Mouse (Mus musculus) midbrain, postnatal 0 days (tissue): ENCODE data around the gene Mapk8ip1. TPM values are rescaled to one million over a fixed set of nuclear protein-coding genes. Genes with fewer than 3 reads are reported as not detected.
"Not testable (repeated sequence)": the region's sequence is repeated elsewhere in the genome, so short reads cannot be mapped to it uniquely, and the experiment has no call there.

Experiments
- ATAC-seq: fragments of 200-750 bp; cut with Nextera tagmentation; 2 replicates; pipeline ENCODE4 v1.8.0; 2017; ENCODE audit warnings: moderate number of reproducible peaks, mild to moderate bottlenecking, moderate TSS enrichment, moderate library complexity; ENCODE audit not compliant: low FRiP score
- DNase-seq: peaks from one replicate; pipeline ENCODE4 v3.0.0-alpha.2; 2015; ENCODE audit warnings: low spot score
- H3K27ac ChIP-seq: fragments of 300-500 bp; sonication (generic); 2 replicates; pipeline ENCODE4 v1.5.1; 2014; ENCODE audit warnings: low read depth, mild to moderate bottlenecking, low read length, mixed read lengths
- H3K27me3 ChIP-seq: fragments of 300-500 bp; sonication (generic); 2 replicates; pipeline ENCODE4 v1.6.1; 2014; ENCODE audit warnings: low read length, control low read depth, mixed read lengths; ENCODE audit not compliant: insufficient read depth
- H3K36me3 ChIP-seq: fragments of 300-500 bp; sonication (generic); 2 replicates; pipeline ENCODE4 v1.6.1; 2014; ENCODE audit warnings: low read length, control low read depth, mixed read lengths; ENCODE audit not compliant: insufficient read depth
- H3K4me1 ChIP-seq: fragments of 300-500 bp; sonication (generic); 2 replicates; pipeline ENCODE4 v1.6.1; 2014; ENCODE audit warnings: mild to moderate bottlenecking, control low read depth, antibody characterized with exemption, low read length, mixed read lengths; ENCODE audit not compliant: insufficient read depth
- H3K4me2 ChIP-seq: fragments of 300-500 bp; sonication (generic); 2 replicates; pipeline ENCODE4 v1.6.1; 2014; ENCODE audit warnings: low read depth, mild to moderate bottlenecking, low read length, mixed read lengths; ENCODE audit not compliant: poor library complexity, severe bottlenecking
- H3K4me3 ChIP-seq: fragments of 300-500 bp; sonication (generic); 2 replicates; pipeline ENCODE4 v1.5.1; 2014; ENCODE audit warnings: low read depth, mild to moderate bottlenecking, low read length, moderate library complexity
- H3K9ac ChIP-seq: fragments of 300-500 bp; sonication (generic); replicated peaks from 2 replicates; pipeline ENCODE4 v1.6.1; 2014; ENCODE audit warnings: mild to moderate bottlenecking, low read length, moderate library complexity, mixed read lengths; ENCODE audit not compliant: poor library complexity, severe bottlenecking
- H3K9me3 ChIP-seq: fragments of 300-500 bp; sonication (generic); 2 replicates; pipeline ENCODE4 v1.6.1; 2016; ENCODE audit warnings: low read length, control low read depth
- CTCF ChIP-seq: IDR thresholded peaks from 2 replicates; pipeline ENCODE4 v1.5.1; 2016; ENCODE audit warnings: antibody characterized with exemption, mild to moderate bottlenecking
- WGBS: fragments of 180-500 bp; shearing (Covaris S2); extraction: QIAGEN DNeasy Blood & Tissue Kit; methylation state at CpG from one replicate; pipeline ENCODE4 v1.1.7; 2014; 5-methylcytosine and 5-hydroxymethylcytosine counted together
- polyA plus RNA-seq: library from polyadenylated mRNA; unstranded; fragments of >200 nt; fragmentation: Nextera tagmentation; extraction: Ambion mirVana; gene quantifications from 2 replicates; pipeline ENCODE4 v1.2.1, GENCODE M21; 2015
- total RNA-seq: library from RNA; depleted of rRNA; stranded (reverse); fragments of >200 nt; gene quantifications from 2 replicates; pipeline ENCODE4 v1.2.3, GENCODE M21; 2014

The Mapk8ip1 gene
- total and polyA plus RNA-seq, 2 experiments from 2014 or later: 178 to 357 TPM

DNA sequence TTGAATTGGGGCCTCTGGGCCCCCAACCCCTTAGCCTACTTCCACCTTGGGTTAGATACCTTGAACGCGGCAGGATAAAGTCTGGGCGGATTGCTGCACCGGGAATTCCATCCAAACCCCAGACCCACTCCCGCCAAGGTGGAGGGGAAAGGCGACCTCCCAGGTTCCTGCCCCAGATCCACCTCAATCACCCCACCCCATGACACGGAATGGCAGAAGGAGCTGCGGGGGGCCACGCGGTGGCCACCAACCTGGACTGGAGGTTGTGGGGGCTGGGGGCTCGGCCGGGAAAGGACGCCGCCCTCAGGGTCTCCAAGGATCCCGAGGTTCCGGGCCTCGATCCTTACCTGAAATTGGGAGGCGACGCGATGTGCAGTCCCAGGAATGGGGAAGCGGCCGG, 381 bp downstream of the Mapk8ip1 start:
- 0 out of 2 replicates have a peak, but pooled peaks have one; percentile 2 for ATAC-seq
- H3K36me3 ChIP-seq: peaks cover 22% of the 10 kb centered on the region
- H3K4me2 ChIP-seq: peak overlapping the region; percentile 65
- no peaks in the 10 kb centered on the region for H3K27me3 ChIP-seq
- H3K4me1 ChIP-seq: peaks cover 11% of the 10 kb centered on the region; the same call in 1 of the 2 replicates
- peak overlapping the region; percentile 80 for H3K9ac ChIP-seq
- WGBS: 1% methylated on average over 21 of the region's 22 CpGs
- peak overlapping the region; percentile 74 for H3K27ac ChIP-seq
- DNase-seq: peak; percentile 20
- peak overlapping the region; percentile 67 for H3K4me3 ChIP-seq
- no peak for TF ChIP-seq CTCF
- no peaks in the 10 kb centered on the region for H3K9me3 ChIP-seq

DNA sequence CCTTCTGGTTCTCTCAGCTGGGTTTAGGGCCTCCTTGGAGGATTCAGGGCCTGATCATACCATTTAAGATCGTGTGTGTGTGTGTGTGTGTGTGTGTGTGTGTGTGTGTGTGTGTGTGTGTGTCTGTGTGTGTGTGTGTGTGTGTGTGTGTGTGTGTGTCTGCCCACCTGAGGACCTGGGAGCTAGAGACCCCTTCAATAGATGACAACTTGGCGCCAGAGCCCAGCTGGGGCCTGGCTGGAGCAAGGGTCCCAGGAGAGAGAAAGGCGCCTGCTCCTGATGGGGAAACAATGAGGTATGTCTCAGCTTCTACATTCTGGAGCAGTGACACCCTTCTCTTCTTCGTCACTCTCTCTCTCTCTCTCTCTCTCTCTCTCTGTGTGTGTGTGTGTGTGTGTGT, 1.2 kb downstream of the Mapk8ip1 start:
- Histone ChIP-seq H3K27ac (peak overlapping the region; percentile 74), H3K4me2 (peak overlapping the region; percentile 65), H3K4me3 (peak overlapping the region; percentile 67), H3K36me3 (peaks cover 14% of the 10 kb centered on the region), H3K9ac (0 out of 2 replicates have a peak overlapping the region, but pooled peaks have one; percentile 19), H3K4me1 (peaks cover 11% of the 10 kb centered on the region; the same call in 1 of the 2 replicates)
- peak; percentile 16 for DNase-seq
- H3K9me3 ChIP-seq, ATAC-seq, H3K27me3 ChIP-seq: not testable (repeated sequence)
- 21% methylated on average over 3 of the region's 4 CpGs for WGBS

DNA sequence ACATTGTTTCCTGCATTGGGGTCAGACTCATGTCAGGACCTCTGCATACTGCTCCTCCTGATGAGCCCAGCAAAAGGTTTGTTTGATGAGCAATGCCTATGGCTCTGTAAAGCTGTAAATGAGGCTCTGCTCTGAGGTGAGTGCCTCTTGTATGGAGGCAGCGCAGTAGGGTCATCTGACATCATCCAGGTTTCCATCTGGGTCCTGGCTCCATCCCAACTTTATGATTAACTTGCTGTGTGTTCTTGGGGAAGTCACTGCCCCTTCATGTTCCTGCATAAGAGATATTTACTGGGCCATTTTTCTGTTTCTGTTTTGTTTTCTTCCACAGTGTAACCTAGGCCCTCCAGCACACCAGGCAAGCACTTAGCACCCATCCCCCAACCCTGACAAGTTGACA, 3.6 kb downstream of the Mapk8ip1 start:
- no peak for TF ChIP-seq CTCF
- H3K4me2 ChIP-seq: no peak overlapping the region

DNA sequence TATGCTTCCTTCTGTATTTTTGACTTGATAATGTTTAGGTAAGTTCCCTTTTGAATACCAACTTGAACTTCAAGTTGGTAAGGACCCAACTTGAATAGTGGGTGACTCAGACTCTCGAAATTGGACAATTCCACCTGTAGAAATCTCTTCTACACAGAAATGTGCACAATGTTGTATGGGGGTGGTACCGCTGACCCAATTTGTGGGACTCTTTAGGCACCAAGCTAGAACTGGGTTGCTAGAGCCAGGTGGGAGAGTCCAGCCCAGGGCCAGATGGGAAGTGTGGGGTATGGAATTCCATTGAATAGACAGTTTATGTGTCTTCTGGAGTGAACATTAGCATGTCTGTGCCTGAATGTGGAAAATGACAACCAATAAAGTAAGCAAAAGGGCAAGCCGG, 5.5 kb downstream of the Mapk8ip1 start:
- no peaks in the 10 kb centered on the region for H3K36me3 ChIP-seq
- H3K9me3 ChIP-seq: no peaks in the 10 kb centered on the region
- H3K4me3 ChIP-seq: no peak overlapping the region
- peaks cover 16% of the 10 kb centered on the region; the same call in 1 of the 2 replicates for H3K4me1 ChIP-seq
- H3K27ac ChIP-seq: no peak overlapping the region
- no peak overlapping the region for H3K9ac ChIP-seq
- TF ChIP-seq CTCF: no peak
- DNase-seq (no peak), ATAC-seq (no peak)
- no peak overlapping the region for H3K4me2 ChIP-seq
- 90% methylated on average over 3 of the region's 3 CpGs for WGBS
- H3K27me3 ChIP-seq: no peaks in the 10 kb centered on the region

More for the DNA sequence above, 3.6 kb downstream of the Mapk8ip1 start:
- H3K9ac ChIP-seq: no peak overlapping the region
- H3K4me1 ChIP-seq: peaks cover 13% of the 10 kb centered on the region; the same call in 1 of the 2 replicates
- no peaks in the 10 kb centered on the region for H3K27me3 ChIP-seq
- H3K9me3 ChIP-seq: no peaks in the 10 kb centered on the region
- no peaks in the 10 kb centered on the region for H3K36me3 ChIP-seq
- H3K4me3 ChIP-seq: no peak overlapping the region
- no peak overlapping the region for H3K27ac ChIP-seq
- DNase-seq (no peak), ATAC-seq (no peak)
- 95% methylated on average over 1 of the region's 1 CpGs for WGBS

DNA sequence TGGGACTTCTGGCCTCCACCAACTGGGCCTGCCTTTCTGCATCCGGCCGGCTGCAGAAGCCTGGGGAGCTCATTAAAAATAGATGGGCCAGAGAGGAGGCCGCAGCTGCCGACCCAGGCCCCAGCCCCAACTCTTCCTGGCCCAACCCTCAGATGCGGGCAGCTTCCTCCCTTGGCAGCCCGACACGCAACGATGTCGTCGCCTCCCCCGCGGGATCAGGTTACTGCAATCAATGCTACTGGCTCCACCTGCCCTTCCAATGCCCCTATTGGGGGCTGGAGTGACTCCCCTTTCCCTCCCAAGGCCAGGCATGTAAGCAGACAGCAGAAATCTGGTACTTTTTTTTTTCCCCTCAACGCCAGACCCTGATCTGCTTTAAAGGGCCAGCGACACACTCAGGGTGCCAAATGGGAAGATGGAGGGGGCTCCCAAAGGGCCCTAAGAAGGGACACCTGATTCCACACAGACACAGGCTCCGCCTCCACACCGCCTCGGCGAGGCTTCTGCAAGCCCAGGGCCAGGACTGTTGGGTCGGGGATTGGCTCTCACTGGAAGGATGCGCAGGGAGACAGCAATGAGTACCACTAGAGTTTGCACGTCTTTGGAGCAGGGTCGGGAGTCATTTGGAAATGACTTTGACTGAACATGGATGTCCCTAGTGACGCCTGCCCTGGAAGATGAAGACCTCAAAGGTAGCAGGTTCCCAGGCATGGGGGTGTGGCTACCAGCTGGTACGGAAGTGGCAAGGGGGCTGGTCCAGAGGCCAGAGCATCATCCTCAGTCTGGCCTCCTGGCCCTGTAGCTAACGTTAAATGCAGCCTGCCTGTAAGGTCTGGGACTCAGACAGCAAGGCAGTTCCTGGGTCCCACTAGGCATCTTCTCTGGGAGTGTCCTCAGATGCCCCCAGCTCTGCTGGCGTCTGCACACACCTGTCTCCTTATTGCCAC, 8.5 kb downstream of the Mapk8ip1 start:
- Histone ChIP-seq H3K27me3 (no peaks in the 10 kb centered on the region), H3K36me3 (peaks cover 1% of the 10 kb centered on the region; the same call in 1 of the 2 replicates), H3K4me2 (peak overlapping the region; percentile 51), H3K9ac (peak overlapping the region; percentile 59), H3K4me1 (peaks cover 16% of the 10 kb centered on the region), H3K9me3 (no peaks in the 10 kb centered on the region), H3K4me3 (peak overlapping the region; percentile 23), H3K27ac (peak overlapping the region; percentile 73)
- 7% methylated on average over 23 of the region's 26 CpGs for WGBS
- DNase-seq: peak; percentile 72
- no peak for TF ChIP-seq CTCF
- no peak for ATAC-seq
